Mouse (Mus musculus) small intestine, adult 2 months (tissue): Measurements from ENCODE around the gene Vmn2r80. TPM values are rescaled to one million over a fixed set of nuclear protein-coding genes. Genes with fewer than 3 reads are reported as not detected.
"Not testable (repeated sequence)": the region's sequence is repeated elsewhere in the genome, so short reads cannot be mapped to it uniquely, and the experiment has no call there.

Source experiments
- H3K27ac ChIP-seq: fragments of 200-500 bp; 2 replicates; pipeline ENCODE4 v1.5.1; 2012; ENCODE audit warnings: low read depth, low read length, control low read depth, inconsistent platforms; ENCODE audit not compliant: insufficient read depth
- H3K27me3 ChIP-seq: fragments of 200-500 bp; 2 replicates; pipeline ENCODE4 v1.6.1; 2012; ENCODE audit warnings: mild to moderate bottlenecking, moderate library complexity, low read length, inconsistent platforms; ENCODE audit not compliant: control insufficient read depth, insufficient read depth
- H3K36me3 ChIP-seq: fragments of 200-500 bp; 2 replicates; pipeline ENCODE4 v1.6.1; 2012; ENCODE audit warnings: mild to moderate bottlenecking, low read length, control low read depth, inconsistent platforms; ENCODE audit not compliant: control insufficient read depth, insufficient read depth
- H3K4me1 ChIP-seq: fragments of 200-500 bp; 2 replicates; pipeline ENCODE4 v1.6.1; 2012; ENCODE audit warnings: low read length, inconsistent platforms, mixed read lengths; ENCODE audit not compliant: control insufficient read depth, insufficient read depth, insufficient read length
- H3K4me3 ChIP-seq: fragments of 200-500 bp; 2 replicates; pipeline ENCODE4 v1.5.1; 2012; ENCODE audit warnings: low read depth, mild to moderate bottlenecking, control low read depth, inconsistent platforms, low read length, moderate library complexity
- CTCF ChIP-seq: fragments of 200-500 bp; IDR thresholded peaks from 2 replicates; pipeline ENCODE4 v1.5.1; 2012; ENCODE audit warnings: low read depth, mild to moderate bottlenecking, control low read depth, inconsistent platforms, low read length, moderate library complexity, mixed read lengths; ENCODE audit not compliant: insufficient replicate concordance, insufficient read length; ENCODE audit errors: extremely low read depth
- POLR2A ChIP-seq: fragments of 200-500 bp; IDR thresholded peaks from 2 replicates; pipeline ENCODE4 v1.6.1; 2012; ENCODE audit warnings: low read depth, mild to moderate bottlenecking, control low read depth, inconsistent platforms, low read length, moderate library complexity
- WGBS: fragments of 180-500 bp; shearing (Covaris S2); methylation state at CpG from one replicate; pipeline ENCODE4 v1.1.7; 2018; 5-methylcytosine and 5-hydroxymethylcytosine counted together
- polyA plus RNA-seq: library from polyadenylated mRNA; depleted of rRNA; stranded (reverse); fragments of >200 nt; gene quantifications from 2 replicates; pipeline ENCODE4 v1.2.3, GENCODE M21; 2012; rRNA removed

The Vmn2r80 gene
- polyA plus RNA-seq, 1 experiment = not detected

DNA sequence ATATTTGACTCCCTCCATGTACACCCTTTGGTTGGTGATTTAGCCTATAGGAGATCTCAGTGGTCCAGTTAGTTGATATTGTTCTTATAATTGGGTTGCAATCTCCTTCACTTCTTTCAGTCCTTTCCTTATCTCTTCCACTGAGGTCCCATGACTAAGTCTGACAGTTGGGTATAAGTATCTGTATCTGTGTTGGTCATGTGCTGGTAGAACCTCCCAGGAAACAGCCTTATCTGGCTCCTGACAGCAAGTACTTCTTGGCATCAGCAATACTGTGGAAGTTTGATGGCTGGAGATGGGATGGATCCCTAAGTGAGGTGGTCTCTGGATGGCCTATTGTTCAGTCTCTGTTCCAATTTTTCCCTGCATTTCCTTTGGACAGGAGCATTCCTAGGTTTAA is 3.0 kb downstream of the Vmn2r80 start:
- no peaks in the 10 kb centered on the region for H3K36me3 ChIP-seq
- no peaks in the 10 kb centered on the region for H3K27me3 ChIP-seq
- H3K4me3 ChIP-seq = no peak overlapping the region
- H3K27ac ChIP-seq = no peak overlapping the region
- H3K4me1 ChIP-seq = no peaks in the 10 kb centered on the region
- TF ChIP-seq CTCF (no peak), POLR2A (no peak)

DNA sequence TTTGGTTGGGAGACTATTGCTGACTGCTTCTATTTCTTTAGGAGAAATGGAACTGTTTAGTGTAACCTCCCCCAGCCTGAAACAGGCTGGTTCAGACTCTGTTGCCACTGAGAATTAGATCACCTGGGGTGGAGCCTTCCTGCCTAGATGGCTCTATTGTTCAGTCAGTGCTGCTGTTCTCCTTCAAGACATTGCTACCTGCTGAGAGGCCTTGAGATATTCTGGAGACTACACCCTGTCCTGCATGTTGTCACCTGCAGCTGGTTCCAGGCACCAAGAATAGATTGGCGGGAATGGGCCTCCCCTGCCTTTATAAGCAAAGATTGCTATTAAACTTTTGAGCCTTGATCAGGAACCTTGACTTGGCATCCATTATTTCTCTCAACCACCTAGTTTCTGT is 51.4 kb downstream of the Vmn2r80 start:
- 90% methylated on average over 1 of the region's 1 CpGs for whole genome bisulfite sequencing
- not testable (repeated sequence) for H3K36me3 ChIP-seq, H3K4me3 ChIP-seq, H3K27ac ChIP-seq, H3K4me1 ChIP-seq, H3K27me3 ChIP-seq

DNA sequence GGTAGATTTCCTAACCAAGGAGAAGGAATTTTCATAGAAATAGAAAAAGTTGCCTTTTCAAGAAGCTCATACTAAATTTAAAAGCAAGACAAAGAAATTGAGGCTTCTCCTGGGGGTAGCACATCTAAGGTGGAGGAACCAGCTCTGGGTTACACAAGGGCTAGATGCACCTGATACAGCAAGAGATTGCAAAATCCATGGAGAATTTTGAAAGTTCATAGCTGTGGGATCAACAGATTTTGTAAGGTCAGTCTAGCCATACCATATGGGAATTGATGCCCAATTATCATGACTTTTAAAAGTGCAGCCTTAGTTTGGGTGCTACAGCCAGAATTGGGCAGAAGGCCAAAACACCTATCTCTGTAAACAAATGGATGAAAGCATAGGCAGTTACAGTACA is 71.9 kb downstream of the Vmn2r80 start:
- no peak for TF ChIP-seq CTCF
- Histone ChIP-seq H3K27me3 (no peaks in the 10 kb centered on the region), H3K27ac (no peak overlapping the region), H3K4me3 (no peak overlapping the region), H3K36me3 (no peaks in the 10 kb centered on the region), H3K4me1 (no peaks in the 10 kb centered on the region)

DNA sequence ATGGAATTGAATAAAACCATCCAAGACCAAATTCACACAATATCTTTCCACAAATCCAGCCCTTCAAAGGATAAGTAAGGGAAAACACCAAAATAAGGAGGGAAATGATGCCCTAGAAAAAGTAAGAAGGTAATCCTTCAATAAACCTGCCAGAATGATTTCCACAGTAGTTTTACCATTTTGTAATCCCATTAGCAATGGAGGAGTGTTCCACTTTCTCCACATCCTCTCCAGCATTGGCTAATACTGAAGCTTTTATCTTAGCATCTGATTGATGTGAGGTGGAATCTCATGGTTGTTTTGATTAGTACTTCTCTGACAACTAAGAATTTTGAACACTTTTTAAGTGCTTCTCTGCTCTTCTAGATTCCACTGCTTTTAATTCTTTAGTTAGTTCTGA is 73.0 kb downstream of the Vmn2r80 start:
- Histone ChIP-seq H3K4me3 (no peak overlapping the region), H3K27me3 (no peaks in the 10 kb centered on the region), H3K4me1 (no peaks in the 10 kb centered on the region), H3K27ac (no peak overlapping the region), H3K36me3 (no peaks in the 10 kb centered on the region)
- TF ChIP-seq CTCF (no peak), POLR2A (no peak)

DNA sequence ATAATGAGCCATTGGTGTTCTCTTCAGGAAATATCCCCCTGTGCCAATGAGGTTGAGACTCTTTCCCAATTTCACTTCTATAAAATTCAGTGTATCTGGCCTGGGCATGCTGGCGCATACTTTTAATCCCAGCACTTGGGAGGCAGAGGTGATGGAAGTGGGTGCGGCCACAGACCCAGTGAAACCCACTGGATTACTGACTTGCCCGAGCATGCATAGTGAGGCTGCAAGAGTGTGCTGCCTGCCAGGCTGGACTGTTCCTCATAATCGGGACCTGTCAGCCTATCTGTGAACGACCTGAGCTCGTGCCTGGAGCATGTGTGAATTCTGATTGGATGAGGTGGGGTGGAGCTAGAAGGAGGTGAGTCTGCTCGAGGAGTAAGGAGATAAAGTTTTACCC is 73.6 kb downstream of the Vmn2r80 start:
- Histone ChIP-seq H3K27ac (no peak overlapping the region), H3K4me3 (no peak overlapping the region), H3K27me3 (no peaks in the 10 kb centered on the region), H3K36me3 (no peaks in the 10 kb centered on the region), H3K4me1 (no peaks in the 10 kb centered on the region)
- 68% methylated on average over 7 of the region's 7 CpGs for WGBS
- no peak for TF ChIP-seq CTCF
- TF ChIP-seq POLR2A = no peak

Other genes starting within 250 kb of the Vmn2r80 start
- gene Olfr1354, start 235.6 kb upstream of the Vmn2r80 start, polyA plus RNA-seq = not detected in 2 replicates
- not detected in 2 replicates for gene Olfr8, start 198.1 kb upstream of the Vmn2r80 start, polyA plus RNA-seq
- gene Olfr1353, start 185.5 kb upstream of the Vmn2r80 start, polyA plus RNA-seq = not detected in 2 replicates
- not detected in 2 replicates for gene Olfr1352, start 167.7 kb upstream of the Vmn2r80 start, polyA plus RNA-seq
- not detected in 2 replicates for gene Olfr1351, start 136.3 kb upstream of the Vmn2r80 start, polyA plus RNA-seq
- not detected in 2 replicates for gene Olfr57, start 120.0 kb upstream of the Vmn2r80 start, polyA plus RNA-seq
- 0.51 and 0.55 TPM in 2 replicates for gene 2610008E11Rik, start 51.2 kb upstream of the Vmn2r80 start, polyA plus RNA-seq
- gene Vmn2r81, start 98.9 kb downstream of the Vmn2r80 start, polyA plus RNA-seq = not detected in 2 replicates
- not detected in 2 replicates for gene Vmn2r82, start 207.8 kb downstream of the Vmn2r80 start, polyA plus RNA-seq